Mouse (Mus musculus) adrenal gland, adult (tissue): Measurements from ENCODE around the gene Tanc1.

Experiments
- DNase-seq, 2 experiments: peaks; one replicate each; pipeline ENCODE4 v3.0.0; 2022 to 2023; ENCODE audit warnings: low spot score in 1 of 2; ENCODE audit not compliant: inconsistent age in 2 of 2

Tanc1 gene

GRCm38 (mm10) chr2:59713626-59714556 lies 102.0 kb downstream of the Tanc1 start:
- no peak for DNase-seq

- no peak for DNase-seq
Observed at GRCm38 (mm10) chr2:59714992-59715391, 103.2 kb downstream of the Tanc1 start.

- no peak for DNase-seq
Observed at GRCm38 (mm10) chr2:59716461-59716860, 104.6 kb downstream of the Tanc1 start.

GRCm38 (mm10) chr2:59717746-59718294 lies 106.0 kb downstream of the Tanc1 start:
- DNase-seq = peak in 1 of 2 experiments; percentile 33

GRCm38 (mm10) chr2:59718601-59719416 lies 107.0 kb downstream of the Tanc1 start:
- DNase-seq = no peak

GRCm38 (mm10) chr2:59719831-59720230 lies 108.0 kb downstream of the Tanc1 start:
- DNase-seq = no peak

GRCm38 (mm10) chr2:59721119-59721518 lies 109.3 kb downstream of the Tanc1 start:
- DNase-seq = no peak

- no peak for DNase-seq
Observed at GRCm38 (mm10) chr2:59721758-59722157, 109.9 kb downstream of the Tanc1 start.

GRCm38 (mm10) chr2:59723311-59723710 lies 111.5 kb downstream of the Tanc1 start:
- no peak for DNase-seq

- DNase-seq = no peak
Observed at GRCm38 (mm10) chr2:59725518-59726185, 113.8 kb downstream of the Tanc1 start.

GRCm38 (mm10) chr2:59731831-59732230 lies 120.0 kb downstream of the Tanc1 start:
- no peak for DNase-seq

GRCm38 (mm10) chr2:59733410-59733809 lies 121.6 kb downstream of the Tanc1 start:
- DNase-seq = no peak

- DNase-seq = no peak
Observed at GRCm38 (mm10) chr2:59736401-59736898, 124.6 kb downstream of the Tanc1 start.

GRCm38 (mm10) chr2:59737368-59737767 lies 125.5 kb downstream of the Tanc1 start:
- DNase-seq = no peak

GRCm38 (mm10) chr2:59738356-59738755 lies 126.5 kb downstream of the Tanc1 start:
- no peak for DNase-seq

- no peak for DNase-seq
Observed at GRCm38 (mm10) chr2:59739036-59739435, 127.2 kb downstream of the Tanc1 start.

- DNase-seq = no peak
Observed at GRCm38 (mm10) chr2:59742500-59743116, 130.8 kb downstream of the Tanc1 start.

- peak; percentile 39 to 80 for DNase-seq
Observed at GRCm38 (mm10) chr2:59745428-59745827, 133.6 kb downstream of the Tanc1 start.

GRCm38 (mm10) chr2:59746070-59746469 lies 134.2 kb downstream of the Tanc1 start:
- DNase-seq = peak; percentile 41 to 79

GRCm38 (mm10) chr2:59747757-59748156 lies 135.9 kb downstream of the Tanc1 start:
- DNase-seq = no peak
